Comparison of ENCODE assay signal across 11 mouse cellular contexts in the genomic region with DNA sequence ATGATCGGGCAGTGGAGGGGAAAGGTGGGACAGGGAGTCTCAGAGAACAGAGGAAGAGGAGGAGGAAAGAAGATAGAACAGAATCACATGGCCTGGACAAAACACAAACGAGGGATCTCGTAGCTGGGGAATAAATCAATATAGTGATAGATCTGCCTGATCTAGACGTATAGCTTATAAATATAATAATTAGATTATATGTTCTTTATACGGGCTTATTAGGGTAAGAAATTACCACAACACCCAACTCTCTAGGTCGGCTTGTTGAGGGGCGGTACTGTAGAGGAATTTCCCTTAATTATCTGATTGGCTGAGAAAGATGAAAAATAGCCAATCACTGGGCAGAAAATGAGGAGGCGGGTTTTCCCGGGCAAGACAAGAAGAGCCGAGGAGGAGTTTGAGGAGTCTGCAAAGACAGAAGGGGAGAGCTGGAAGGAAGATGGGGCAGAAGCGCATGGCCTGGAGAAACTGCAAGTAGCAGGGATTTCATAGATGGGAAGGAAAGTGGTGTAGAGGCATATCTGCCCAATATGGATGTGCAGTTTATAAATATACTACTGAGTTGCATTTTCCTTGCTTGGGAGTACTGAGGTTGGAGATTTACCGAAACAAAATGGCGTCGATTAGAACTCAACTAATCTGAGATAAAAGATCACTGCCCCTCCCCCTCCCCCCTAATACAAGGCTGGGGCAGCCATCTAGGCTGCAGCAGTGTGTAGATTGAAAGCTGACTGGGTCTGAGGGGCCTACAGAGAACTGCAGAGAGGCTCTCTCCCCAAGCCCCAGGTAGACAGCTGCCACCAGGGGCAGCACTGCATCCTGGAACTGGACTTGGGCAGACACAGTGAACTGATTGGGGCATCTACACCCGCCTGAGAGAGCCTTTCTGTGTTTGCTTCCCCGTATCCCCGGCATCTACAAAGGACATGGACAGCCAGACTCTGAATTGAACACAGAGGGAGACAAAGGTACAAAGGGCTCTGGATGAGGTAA. TPM values are rescaled to one million over a fixed set of nuclear protein-coding genes. Genes with fewer than 3 reads are reported as not detected.
A peak's percentile ranks its signal among the peaks of the same experiment; 100 is the strongest.
DNase-seq lines count a peak whose midpoint lies in the region; ATAC-seq and TF ChIP-seq lines count a peak whose summit lies in the region.
"Had no signal": no experiment of that assay in that cellular context is flagged by ENCODE, and none has a peak within 500 bp of the region (broad histone marks: within the 10 kb centered on the region; RNA-seq: fewer than 3 reads in every experiment).

No protein-coding gene starts in this region.

- peaks cover 7% of the 10 kb centered on the region; the same call in 1 of the 2 replicates for H3K36me3 ChIP-seq in lung, embryonic 14.5 days (ENCODE audit: insufficient read depth)
- H3K36me3 ChIP-seq in G1E (replicated peaks) = peaks cover 8% of the 10 kb centered on the region
- H3K36me3 ChIP-seq: heart, embryonic 15.5 days had no signal

- no peak overlapping the region for H3K4me3 ChIP-seq in lung, embryonic 14.5 days (ENCODE audit: low read depth, low read length)
- H3K4me3 ChIP-seq in G1E (ENCODE audit: low read depth, low read length) = peak overlapping the region; percentile 71
- H3K4me3 ChIP-seq: embryonic facial prominence, embryonic 15.5 days; heart, embryonic 15.5 days; limb, embryonic 13.5 days had no signal

- no peak overlapping the region for H3K27ac ChIP-seq in lung, embryonic 14.5 days (ENCODE audit: low read depth)
- H3K27ac ChIP-seq: embryonic facial prominence, embryonic 15.5 days; heart, embryonic 15.5 days; limb, embryonic 13.5 days had no signal

- TF ChIP-seq CTCF in lung, embryonic 14.5 days (IDR thresholded peaks at IDR 0.05; ENCODE audit: low read depth) = peak; percentile 25; the same call in 1 of the 2 replicates
- TF ChIP-seq CTCF in G1E (IDR thresholded peaks at IDR 0.05; ENCODE audit: low read depth, low read length) = no peak

- H3K4me2 ChIP-seq in lung, embryonic 14.5 days = no peak overlapping the region
- H3K4me2 ChIP-seq: embryonic facial prominence, embryonic 15.5 days; heart, embryonic 15.5 days; limb, embryonic 13.5 days had no signal

- no peaks in the 10 kb centered on the region for H3K4me1 ChIP-seq in lung, embryonic 14.5 days (ENCODE audit: insufficient read depth)
- peaks cover 51% of the 10 kb centered on the region for H3K4me1 ChIP-seq in G1E (ENCODE audit: insufficient read depth, low read depth, low read length)
- H3K4me1 ChIP-seq: embryonic facial prominence, embryonic 15.5 days had no signal

- peak; percentile 27 for DNase-seq in lung, embryonic 14.5 days
- DNase-seq in lung, postnatal 36 days = no peak
- DNase-seq in G1E (ENCODE audit: low spot score) = peak; percentile 68
- peak; percentile 52 for DNase-seq in retina, embryonic 14.5 days (ENCODE audit: low spot score)
- DNase-seq in urinary bladder, postnatal 25 days (ENCODE audit: low spot score) = no peak
- no peak for DNase-seq in lung, postnatal 14 days
- no peak for DNase-seq in right cerebral cortex, postnatal 10 days (ENCODE audit: low spot score in 2 of 2)

- H3K9me3 ChIP-seq in lung, embryonic 14.5 days (ENCODE audit: low read depth, low read length) = no peaks in the 10 kb centered on the region
- H3K9me3 ChIP-seq in G1E (replicated peaks) = no peaks in the 10 kb centered on the region
- H3K9me3 ChIP-seq: embryonic facial prominence, embryonic 15.5 days; heart, embryonic 15.5 days; limb, embryonic 13.5 days had no signal

- H3K27me3 ChIP-seq in lung, embryonic 14.5 days (ENCODE audit: insufficient read depth, low read length) = no peaks in the 10 kb centered on the region
- no peaks in the 10 kb centered on the region for H3K27me3 ChIP-seq in G1E (ENCODE audit: insufficient read depth, low read length)
- H3K27me3 ChIP-seq: embryonic facial prominence, embryonic 15.5 days; heart, embryonic 15.5 days; limb, embryonic 13.5 days had no signal

- WGBS in lung, embryonic 14.5 days = 71% methylated on average over 17 of the region's 17 CpGs

- H3K9ac ChIP-seq in lung, embryonic 14.5 days = no peak overlapping the region
- H3K9ac ChIP-seq: embryonic facial prominence, embryonic 15.5 days; heart, embryonic 15.5 days; limb, embryonic 13.5 days had no signal

- ATAC-seq in lung, embryonic 14.5 days (ENCODE audit: insufficient read depth) = 0 out of 2 replicates have a peak, but pooled peaks have one; percentile 17
- peak; percentile 71 for ATAC-seq in G1E (ENCODE audit: extremely low read depth, insufficient number of reproducible peaks, low FRiP score, poor library complexity, severe bottlenecking)
- ATAC-seq in erythroblast, adult 5-6 weeks (replicated peaks; ENCODE audit: low FRiP score, poor library complexity, severe bottlenecking) = 0 out of 2 replicates have a peak, but pooled peaks have one; percentile 37

RNA-seq across cellular contexts. Expression of a gene that starts 18.2 kb away (rescaled TPM):
- 0.39 and 0.41 TPM in 2 replicates for polyA plus RNA-seq in lung, embryonic 14.5 days (2014; fragmentation: Nextera tagmentation; extraction: Ambion mirVana)
- not detected in 2 replicates for total RNA-seq in G1E (2014; fragmentation: Nextera tagmentation)
- total RNA-seq in G1E (2017) = 0.06 and 0.33 TPM in 2 replicates
- not detected in 2 replicates for polyA plus RNA-seq in G1E (2012)
- total RNA-seq in erythroblast, adult 5-6 weeks (2015; ENCODE audit: low replicate concordance) = not detected in 2 replicates
- 1.7 TPM in 1 of 2 replicates, not detected in the other for total RNA-seq in erythroblast, adult 5-6 weeks (2017; ENCODE audit: low replicate concordance)

RNA-seq across cellular contexts. Expression of a gene that starts 48.8 kb away (rescaled TPM):
- 2.1 and 2.5 TPM in 2 replicates for polyA plus RNA-seq in lung, embryonic 14.5 days (2014; fragmentation: Nextera tagmentation; extraction: Ambion mirVana)
- not detected in 2 replicates for total RNA-seq in G1E (2014; fragmentation: Nextera tagmentation)
- 0.05 and 0.23 TPM in 2 replicates for total RNA-seq in G1E (2017)
- not detected in 2 replicates for polyA plus RNA-seq in G1E (2012)
- total RNA-seq in erythroblast, adult 5-6 weeks (2015; ENCODE audit: low replicate concordance) = not detected in 2 replicates
- 2.7 TPM in 1 of 2 replicates, not detected in the other for total RNA-seq in erythroblast, adult 5-6 weeks (2017; ENCODE audit: low replicate concordance)

RNA-seq across cellular contexts. Expression of a gene that starts 49.0 kb away (rescaled TPM):
- 1.4 and 1.6 TPM in 2 replicates for polyA plus RNA-seq in lung, embryonic 14.5 days (2014; fragmentation: Nextera tagmentation; extraction: Ambion mirVana)
- not detected in 2 replicates for total RNA-seq in G1E (2014; fragmentation: Nextera tagmentation)
- total RNA-seq in G1E (2017) = 0.17 and 0.76 TPM in 2 replicates
- not detected in 2 replicates for polyA plus RNA-seq in G1E (2012)
- not detected in 2 replicates for total RNA-seq in erythroblast, adult 5-6 weeks (2015; ENCODE audit: low replicate concordance)
- total RNA-seq in erythroblast, adult 5-6 weeks (2017; ENCODE audit: low replicate concordance) = not detected in 2 replicates

Comparison
In these comparisons a context has a peak if more than half of its experiments do, and no peak if none do; other contexts are left out.
1. DNase-seq: peak in lung, embryonic 14.5 days (single experiment), G1E (single experiment) and retina, embryonic 14.5 days (single experiment); none in lung, postnatal 36 days (single experiment), urinary bladder, postnatal 25 days (single experiment), lung, postnatal 14 days (single experiment) and right cerebral cortex, postnatal 10 days (0 of 2).
2. ATAC-seq: peak in every context shown above with its lines; median percentile 71 in G1E; 37 in erythroblast, adult 5-6 weeks; 17 in lung, embryonic 14.5 days.